ENCODE assay signal across 14 mouse cellular contexts in the genomic region with DNA sequence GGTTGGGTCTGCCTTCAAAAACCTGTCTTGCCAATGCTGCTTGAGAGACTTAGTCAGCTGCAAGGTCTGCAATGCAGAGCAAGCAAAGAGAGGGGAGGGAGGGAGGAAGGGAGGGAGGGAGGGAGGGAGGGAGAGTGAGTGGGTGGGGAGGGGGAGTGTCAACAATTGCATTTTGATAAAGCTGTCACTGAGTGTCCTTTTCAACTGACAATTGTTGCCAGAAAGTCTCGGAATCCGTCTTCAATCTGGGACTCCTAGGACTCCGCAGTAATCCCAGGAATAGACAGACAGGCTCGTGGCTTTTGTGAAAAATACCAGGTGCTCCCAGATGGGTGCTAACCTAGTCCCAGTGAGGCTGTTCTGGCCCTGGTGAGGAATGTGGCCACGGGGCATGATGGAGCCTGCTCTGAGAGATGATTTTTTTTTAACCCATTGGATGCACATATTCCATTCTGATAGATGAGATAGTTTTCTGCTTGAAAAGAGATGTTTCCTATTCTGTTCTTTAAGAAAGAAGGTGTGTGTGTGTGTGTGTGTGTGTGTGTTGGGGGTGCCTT.
A peak's percentile ranks its signal among the peaks of the same experiment; 100 is the strongest.
DNase-seq lines count a peak whose midpoint lies in the region; ATAC-seq and TF ChIP-seq lines count a peak whose summit lies in the region.
"Had no signal": no experiment of that assay in that cellular context is flagged by ENCODE, and none has a peak within 500 bp of the region (broad histone marks: within the 10 kb centered on the region; RNA-seq: fewer than 3 reads in every experiment).

No protein-coding gene starts in this region.

- no peaks in the 10 kb centered on the region for H3K9me3 ChIP-seq in heart, embryonic 13.5 days
- H3K9me3 ChIP-seq in lung, embryonic 14.5 days (ENCODE audit: low read depth, low read length) = no peaks in the 10 kb centered on the region
- H3K9me3 ChIP-seq: embryonic facial prominence, embryonic 12.5 days; forebrain, embryonic 10.5 days; kidney, embryonic 15.5 days; limb, embryonic 12.5 days; midbrain, embryonic 10.5 days had no signal

- 3% methylated on average over 5 of the region's 5 CpGs for WGBS in heart, embryonic 13.5 days
- WGBS in lung, embryonic 14.5 days = 9% methylated on average over 5 of the region's 5 CpGs

- no peak for ATAC-seq in heart, embryonic 13.5 days (ENCODE audit: extremely low read depth, insufficient number of reproducible peaks, low FRiP score, low TSS enrichment)
- peak; percentile 16; the same call in 1 of the 2 replicates for ATAC-seq in lung, embryonic 14.5 days (ENCODE audit: insufficient read depth)
- no peak for ATAC-seq in megakaryocyte-erythroid progenitor cell, adult 5-6 weeks (replicated peaks; ENCODE audit: low FRiP score, low TSS enrichment, poor library complexity, severe bottlenecking)

- H3K36me3 ChIP-seq in heart, embryonic 13.5 days = no peaks in the 10 kb centered on the region
- no peaks in the 10 kb centered on the region for H3K36me3 ChIP-seq in lung, embryonic 14.5 days (ENCODE audit: insufficient read depth)
- H3K36me3 ChIP-seq: embryonic facial prominence, embryonic 12.5 days; forebrain, embryonic 10.5 days; kidney, embryonic 15.5 days; limb, embryonic 12.5 days; midbrain, embryonic 10.5 days had no signal

- peak overlapping the region; percentile 38 for H3K4me2 ChIP-seq in heart, embryonic 13.5 days
- H3K4me2 ChIP-seq in lung, embryonic 14.5 days = no peak overlapping the region
- H3K4me2 ChIP-seq: embryonic facial prominence, embryonic 12.5 days; kidney, embryonic 15.5 days; limb, embryonic 12.5 days had no signal

- H3K9ac ChIP-seq in heart, embryonic 13.5 days = peak overlapping the region; percentile 47; the same call in 1 of the 2 replicates
- no peak overlapping the region for H3K9ac ChIP-seq in lung, embryonic 14.5 days
- H3K9ac ChIP-seq: embryonic facial prominence, embryonic 12.5 days; kidney, embryonic 15.5 days; limb, embryonic 12.5 days had no signal

- no peaks in the 10 kb centered on the region for H3K27me3 ChIP-seq in heart, embryonic 13.5 days (replicated peaks)
- H3K27me3 ChIP-seq in lung, embryonic 14.5 days (ENCODE audit: insufficient read depth, low read length) = no peaks in the 10 kb centered on the region
- H3K27me3 ChIP-seq: embryonic facial prominence, embryonic 12.5 days; kidney, embryonic 15.5 days; limb, embryonic 12.5 days had no signal

- no peak for TF ChIP-seq CTCF in lung, embryonic 14.5 days (IDR thresholded peaks at IDR 0.05; ENCODE audit: low read depth)

- H3K27ac ChIP-seq in heart, embryonic 13.5 days (replicated peaks) = peak overlapping the region; percentile 62
- no peak overlapping the region for H3K27ac ChIP-seq in lung, embryonic 14.5 days (ENCODE audit: low read depth)
- H3K27ac ChIP-seq: embryonic facial prominence, embryonic 12.5 days; forebrain, embryonic 10.5 days; kidney, embryonic 15.5 days; midbrain, embryonic 10.5 days had no signal

- H3K4me1 ChIP-seq in heart, embryonic 13.5 days = peaks cover 49% of the 10 kb centered on the region
- peaks cover 11% of the 10 kb centered on the region for H3K4me1 ChIP-seq in lung, embryonic 14.5 days (ENCODE audit: insufficient read depth)

- no peak overlapping the region for H3K4me3 ChIP-seq in heart, embryonic 13.5 days
- H3K4me3 ChIP-seq in lung, embryonic 14.5 days (ENCODE audit: low read depth, low read length) = no peak overlapping the region
- H3K4me3 ChIP-seq: embryonic facial prominence, embryonic 12.5 days; forebrain, embryonic 10.5 days; kidney, embryonic 15.5 days; left cerebral cortex, adult 2 months; limb, embryonic 12.5 days; midbrain, embryonic 10.5 days had no signal

- no peak for DNase-seq in heart, postnatal 10 days
- DNase-seq in lung, embryonic 14.5 days = peak; percentile 29
- no peak for DNase-seq in lung, postnatal 36 days
- DNase-seq in urinary bladder, postnatal 14 days (ENCODE audit: low spot score) = peak; percentile 18
- DNase-seq in urinary bladder, postnatal 10 days (ENCODE audit: low spot score) = no peak
- DNase-seq: right cerebral cortex, postnatal 25 days had no signal

- intact Hi-C loops in heart, postnatal 10 days (cut with DNase I) = loop anchor here (5.0 to 10.0 kb wide), 3 partner anchors 116 to 312 kb away; no protein-coding TSS in a partner anchor

Comparison
In these comparisons a context has a peak if more than half of its experiments do, and no peak if none do; other contexts are left out.
1. DNase-seq: peak in lung, embryonic 14.5 days (single experiment) and urinary bladder, postnatal 14 days (single experiment); none in heart, postnatal 10 days (0 of 2), lung, postnatal 36 days (single experiment) and urinary bladder, postnatal 10 days (single experiment).